Mouse (Mus musculus): ENCODE data around the gene Srp54b. TPM values are rescaled to one million over a fixed set of nuclear protein-coding genes. Genes with fewer than 3 reads are reported as not detected.

The Srp54b gene
- polyA plus RNA-seq (2012; fragmentation: generic; extraction: Trizol), result 1 to 10 TPM in 1 of 2 experiments, under 1 TPM in 1; 0.41 to 9.4 TPM

GRCm38 (mm10) chr12:55154559-55155448, at the start of gene Srp54b:
Srp54b (plus strand) TSS chr12:55155104.

DNA sequence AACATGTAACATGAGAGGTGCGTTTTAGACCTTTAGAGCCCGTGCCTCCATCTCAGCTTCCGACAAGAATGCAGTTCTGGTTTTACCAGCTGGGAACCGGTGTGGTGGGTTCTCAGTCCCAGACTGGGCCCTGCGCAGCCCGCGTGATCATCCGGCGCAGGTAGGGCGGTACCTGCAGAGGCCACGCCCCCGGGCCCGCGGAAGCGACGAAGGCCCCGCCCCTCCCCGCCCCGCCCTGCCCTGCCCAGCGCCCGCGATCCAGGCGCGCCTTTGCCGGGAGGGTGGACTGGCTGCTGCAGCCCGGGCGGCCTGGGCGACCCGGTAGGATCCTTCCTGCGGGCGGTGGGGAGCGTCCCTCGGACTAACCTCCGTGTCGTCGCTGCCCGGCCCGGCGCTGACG, 30.7 kb upstream of the Srp54b start, which contains the start of gene Fam177a:
TSS of gene Fam177a (plus strand) at position 228 of the 400 bp plus-strand sequence.

GRCm38 (mm10) chr12:55199306-55199705, 44.4 kb downstream of the Srp54b start, which contains the start of gene 1700047I17Rik2:
1700047I17Rik2 (plus strand) TSS chr12:55199592.

GRCm38 (mm10) chr12:55229626-55230519, 75.0 kb downstream of the Srp54b start, which contains the start of gene Srp54c:
Srp54c (plus strand) TSS chr12:55230168.

Other genes starting within 250 kb of the Srp54b start
- gene Gm20403, start 168.6 kb upstream of the Srp54b start, polyA plus RNA-seq (2012; fragmentation: generic; extraction: Trizol), result not detected
- 1 to 10 TPM; 1.6 to 2.1 TPM for gene Baz1a, start 140.8 kb upstream of the Srp54b start, polyA plus RNA-seq (2012; fragmentation: generic; extraction: Trizol)
- 1 to 10 TPM in 1 of 2 experiments, under 1 TPM in 1; 0.39 to 4.2 TPM for gene 2700097O09Rik, start 75.0 kb upstream of the Srp54b start, polyA plus RNA-seq (2012; fragmentation: generic; extraction: Trizol)
- gene Srp54a, start 74.8 kb upstream of the Srp54b start, polyA plus RNA-seq (2012; fragmentation: generic; extraction: Trizol), result 1 to 10 TPM in 1 of 2 experiments, under 1 TPM in 1; 0.78 to 6.1 TPM
- gene Fam177a, start 30.6 kb upstream of the Srp54b start, polyA plus RNA-seq (2012; fragmentation: generic; extraction: Trizol), result 1 to 10 TPM; 4.5 to 7.2 TPM
- not detected for gene 1700047I17Rik2, start 44.5 kb downstream of the Srp54b start, polyA plus RNA-seq (2012; fragmentation: generic; extraction: Trizol)
- 10 to 100 TPM in 1 of 2 experiments, under 1 TPM in 1; 0.94 to 10.6 TPM for gene Srp54c, start 75.1 kb downstream of the Srp54b start, polyA plus RNA-seq (2012; fragmentation: generic; extraction: Trizol)
- 10 to 100 TPM in 1 of 2 experiments, 1 to 10 TPM in 1; 4.0 to 10.8 TPM for gene 1110008L16Rik, start 144.5 kb downstream of the Srp54b start, polyA plus RNA-seq (2012; fragmentation: generic; extraction: Trizol)
- gene Ppp2r3c, start 147.9 kb downstream of the Srp54b start, polyA plus RNA-seq (2012; fragmentation: generic; extraction: Trizol), result 1 to 10 TPM in 1 of 2 experiments, under 1 TPM in 1; 0.42 to 3.3 TPM
- gene Psma6, start 229.1 kb downstream of the Srp54b start, polyA plus RNA-seq (2012; fragmentation: generic; extraction: Trizol), result 100 to 1,000 TPM in 1 of 2 experiments, 10 to 100 TPM in 1; 74.4 to 208 TPM